Mouse (Mus musculus) gastrocnemius, postnatal 14 days (tissue): ENCODE data around the gene Ppp1r27. TPM values are rescaled to one million over a fixed set of nuclear protein-coding genes. Genes with fewer than 3 reads are reported as not detected.

Source experiments
- total RNA-seq, 2 experiments: library from RNA; stranded (reverse); gene quantifications; 2 replicates each; pipeline ENCODE4 v1.2.3; 2021

Gene Ppp1r27
- total RNA-seq, 2 experiments from 2014 or later, result 159 to 234 TPM

Other genes with a start within 250 kb of the Ppp1r27 start
- gene Actg1, start 202.6 kb downstream of the Ppp1r27 start, total RNA-seq, result 100 to 1,000 TPM; 308 to 391 TPM
- gene Fscn2, start 189.6 kb downstream of the Ppp1r27 start, total RNA-seq, result under 1 TPM; 0.16 to 0.39 TPM
- gene Faap100, start 172.4 kb downstream of the Ppp1r27 start, total RNA-seq, result 10 to 100 TPM; 11.2 to 16.0 TPM
- 10 to 100 TPM; 55.1 to 61.7 TPM for gene Nploc4, start 113.4 kb downstream of the Ppp1r27 start, total RNA-seq
- not detected for gene Tspan10, start 108.5 kb downstream of the Ppp1r27 start, total RNA-seq
- under 1 TPM; 0.16 to 0.35 TPM for gene Pde6g, start 97.6 kb downstream of the Ppp1r27 start, total RNA-seq
- gene Oxld1, start 93.1 kb downstream of the Ppp1r27 start, total RNA-seq, result 10 to 100 TPM; 26.5 to 29.0 TPM
- gene Ccdc137, start 93.0 kb downstream of the Ppp1r27 start, total RNA-seq, result 1 to 10 TPM; 4.3 to 5.3 TPM
- gene Arl16, start 83.5 kb downstream of the Ppp1r27 start, total RNA-seq, result 10 to 100 TPM; 11.4 to 11.8 TPM
- 100 to 1,000 TPM; 133 to 143 TPM for gene Mrpl12, start 66.5 kb downstream of the Ppp1r27 start, total RNA-seq
- 1 to 10 TPM; 5.1 to 7.0 TPM for gene Slc25a10, start 59.3 kb downstream of the Ppp1r27 start, total RNA-seq
- under 1 TPM in 1 of 2 experiments, not detected in 1; 0.38 TPM for gene Gcgr, start 20.4 kb downstream of the Ppp1r27 start, total RNA-seq
- 10 to 100 TPM; 31.1 to 33.3 TPM for gene Mcrip1, start 1.4 kb downstream of the Ppp1r27 start, total RNA-seq
- gene P4hb, start 22.1 kb upstream of the Ppp1r27 start, total RNA-seq, result 100 to 1,000 TPM; 264 to 301 TPM
- 100 to 1,000 TPM; 118 to 144 TPM for gene Arhgdia, start 30.5 kb upstream of the Ppp1r27 start, total RNA-seq
- gene Alyref, start 47.2 kb upstream of the Ppp1r27 start, total RNA-seq, result 10 to 100 TPM; 44.6 to 60.9 TPM
- gene Anapc11, start 47.3 kb upstream of the Ppp1r27 start, total RNA-seq, result 10 to 100 TPM; 54.0 to 55.6 TPM
- not detected for gene Npb, start 57.3 kb upstream of the Ppp1r27 start, total RNA-seq
- 10 to 100 TPM; 25.7 to 25.8 TPM for gene Pcyt2, start 66.8 kb upstream of the Ppp1r27 start, total RNA-seq
- gene Sirt7, start 74.1 kb upstream of the Ppp1r27 start, total RNA-seq, result 1 to 10 TPM; 5.2 to 5.4 TPM
- gene Mafg, start 82.5 kb upstream of the Ppp1r27 start, total RNA-seq, result 10 to 100 TPM; 29.9 to 33.1 TPM
- gene Pycr1, start 92.6 kb upstream of the Ppp1r27 start, total RNA-seq, result 10 to 100 TPM; 10.3 to 13.3 TPM
- 100 to 1,000 TPM; 111 to 136 TPM for gene Myadml2, start 97.0 kb upstream of the Ppp1r27 start, total RNA-seq
- gene Notum, start 110.0 kb upstream of the Ppp1r27 start, total RNA-seq, result under 1 TPM in 1 of 2 experiments, not detected in 1; 0.39 TPM
- 10 to 100 TPM; 25.0 to 26.9 TPM for gene Aspscr1, start 121.8 kb upstream of the Ppp1r27 start, total RNA-seq
- gene Cenpx, start 162.6 kb upstream of the Ppp1r27 start, total RNA-seq, result 10 to 100 TPM; 25.7 to 33.3 TPM
- gene Lrrc45, start 162.8 kb upstream of the Ppp1r27 start, total RNA-seq, result 1 to 10 TPM; 5.2 to 5.4 TPM
- 1 to 10 TPM; 1.5 to 1.9 TPM for gene Rac3, start 170.3 kb upstream of the Ppp1r27 start, total RNA-seq
- 1 to 10 TPM; 5.4 to 6.2 TPM for gene Dcxr, start 176.1 kb upstream of the Ppp1r27 start, total RNA-seq
- 10 to 100 TPM; 10.6 to 14.4 TPM for gene Cbr2, start 181.0 kb upstream of the Ppp1r27 start, total RNA-seq
- 10 to 100 TPM; 12.4 to 14.6 TPM for gene Hmga1b, start 211.7 kb upstream of the Ppp1r27 start, total RNA-seq
- 1 to 10 TPM; 6.7 to 7.9 TPM for gene Rfng, start 233.1 kb upstream of the Ppp1r27 start, total RNA-seq
- gene Gps1, start 233.1 kb upstream of the Ppp1r27 start, total RNA-seq, result 10 to 100 TPM; 49.5 to 51.8 TPM
- gene Dus1l, start 245.3 kb upstream of the Ppp1r27 start, total RNA-seq, result 10 to 100 TPM; 35.2 to 37.4 TPM